Mouse (Mus musculus): ENCODE data around the gene Kazn. TPM values are rescaled to one million over a fixed set of nuclear protein-coding genes. Genes with fewer than 3 reads are reported as not detected.

Kazn gene
- polyA plus RNA-seq, 1 experiment from 2014 or later: 29.3 TPM

DNA sequence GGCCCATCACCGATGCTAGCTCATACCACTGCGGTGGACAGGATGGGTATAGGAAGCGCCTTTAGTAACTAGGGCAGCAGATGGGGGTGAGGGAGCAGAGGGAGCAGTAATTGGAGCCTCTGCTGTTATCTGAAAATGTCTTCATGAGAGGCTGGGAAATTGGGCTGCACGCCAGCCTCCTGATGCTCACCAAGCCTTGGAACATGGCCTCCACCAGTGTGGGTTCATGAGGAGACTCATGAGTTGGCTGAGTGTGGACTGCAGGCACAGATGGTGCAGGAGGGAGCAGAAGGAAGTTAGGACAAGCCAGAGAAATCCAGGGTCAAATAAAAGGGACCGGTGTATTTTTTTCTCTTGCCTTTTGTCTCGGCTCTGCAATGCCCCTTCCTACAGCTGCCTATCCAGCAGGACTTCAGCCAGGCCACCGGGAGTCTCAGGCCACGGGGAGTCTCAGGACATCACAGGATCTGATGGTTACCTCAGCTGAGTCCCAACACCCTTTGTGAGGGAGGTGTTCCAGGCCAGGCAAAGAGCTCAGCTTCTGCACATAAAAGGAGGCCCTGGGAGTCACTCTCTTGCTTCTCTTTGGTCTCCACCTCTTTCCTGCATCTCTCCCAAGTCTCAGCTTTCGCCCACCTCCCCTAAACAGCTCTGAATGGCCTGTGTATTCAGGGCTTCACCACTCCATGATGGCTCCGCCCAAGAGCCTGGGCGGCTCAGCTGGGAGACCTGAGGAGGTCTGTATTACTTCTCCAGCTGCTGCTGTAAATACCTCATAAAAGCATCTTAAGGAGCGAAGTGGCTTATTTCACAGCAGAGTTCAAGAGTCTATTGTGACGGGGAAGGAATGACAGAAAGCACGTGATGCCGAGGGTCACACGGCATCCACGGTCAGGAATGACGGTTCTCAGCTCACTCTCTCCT is 178.5 kb downstream of the Kazn start:
- Histone ChIP-seq H3K27me3 (ENCODE audit: control insufficient read depth, insufficient read depth, low read depth, low read length) (no peaks in the 10 kb centered on the region), H3K9ac (ENCODE audit: low read depth, low read length) (no peak overlapping the region), H3K36me3 (ENCODE audit: control insufficient read depth, insufficient read depth, low read length) (no peaks in the 10 kb centered on the region), H3K4me3 (ENCODE audit: low read depth, low read length) (no peak overlapping the region), H3K4me2 (ENCODE audit: low read length) (no peak overlapping the region), H3K27ac (ENCODE audit: low read length) (no peak overlapping the region), H3K4me1 (ENCODE audit: control insufficient read depth, insufficient read depth, low read length) (no peaks in the 10 kb centered on the region), H3K9me3 (replicated peaks; ENCODE audit: control insufficient read depth, low read length, poor library complexity, severe bottlenecking) (no peaks in the 10 kb centered on the region)
- ATAC-seq: no peak
- WGBS: 59% methylated on average over 18 of the region's 18 CpGs

DNA sequence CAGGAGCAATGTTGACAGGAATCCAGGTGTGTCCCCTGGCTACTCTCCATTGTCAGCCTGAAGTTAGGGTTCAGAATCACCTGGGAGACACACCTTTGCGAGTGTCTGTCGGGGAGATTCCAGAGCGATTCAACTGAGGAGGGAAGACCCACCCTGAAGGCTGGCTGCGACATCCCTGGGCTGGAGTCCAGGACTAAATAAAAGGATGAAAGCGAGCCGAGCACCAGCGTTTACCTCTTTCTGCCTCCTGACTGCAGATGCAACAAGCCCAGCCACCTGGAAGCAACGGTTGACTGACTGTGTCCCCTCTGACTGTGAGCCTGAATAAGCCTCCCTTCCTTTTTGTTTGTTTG is 179.4 kb downstream of the Kazn start:
- Histone ChIP-seq H3K4me1 (ENCODE audit: control insufficient read depth, insufficient read depth, low read length) (no peaks in the 10 kb centered on the region), H3K4me3 (ENCODE audit: low read depth, low read length) (no peak overlapping the region), H3K27ac (ENCODE audit: low read length) (no peak overlapping the region), H3K9me3 (replicated peaks; ENCODE audit: control insufficient read depth, low read length, poor library complexity, severe bottlenecking) (no peaks in the 10 kb centered on the region), H3K9ac (ENCODE audit: low read depth, low read length) (no peak overlapping the region), H3K4me2 (ENCODE audit: low read length) (no peak overlapping the region), H3K36me3 (ENCODE audit: control insufficient read depth, insufficient read depth, low read length) (no peaks in the 10 kb centered on the region), H3K27me3 (ENCODE audit: control insufficient read depth, insufficient read depth, low read depth, low read length) (no peaks in the 10 kb centered on the region)
- no peak for ATAC-seq
- WGBS: 82% methylated on average over 8 of the region's 8 CpGs

DNA sequence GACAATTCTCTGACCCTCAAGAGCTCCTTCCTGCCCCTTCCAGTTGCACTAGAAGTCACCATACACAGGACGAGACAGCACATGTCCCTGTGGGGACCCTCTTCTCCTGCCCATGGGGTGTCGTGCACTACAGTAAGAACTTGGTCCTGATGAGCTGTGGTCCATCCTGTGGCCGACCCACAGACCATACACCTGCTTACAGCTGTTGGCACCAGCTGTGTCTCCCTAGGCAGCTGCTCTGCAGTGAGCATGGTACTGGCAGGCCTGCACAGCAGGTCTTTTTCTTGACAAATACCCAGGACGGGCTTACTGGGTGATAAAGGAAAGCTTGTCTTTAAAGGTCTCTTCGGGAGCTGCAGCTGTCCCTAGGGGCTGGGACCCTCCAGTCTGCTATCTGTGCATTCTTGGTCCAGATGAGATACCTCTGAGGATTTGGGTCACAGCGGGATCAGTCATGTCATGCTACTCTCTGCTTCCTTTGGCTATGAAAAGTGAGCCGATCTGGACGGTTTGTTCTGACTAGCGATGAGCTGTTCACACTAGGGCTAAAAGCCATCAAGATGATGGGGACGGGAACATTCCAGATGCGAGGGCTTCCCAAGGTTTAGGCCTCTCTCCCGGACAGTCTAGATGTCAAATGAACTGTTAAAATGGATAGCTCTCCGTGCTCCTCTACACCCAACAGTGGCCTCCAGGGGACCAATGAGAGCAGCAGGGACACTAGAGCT is 179.9 kb downstream of the Kazn start:
- Histone ChIP-seq H3K9me3 (replicated peaks; ENCODE audit: control insufficient read depth, low read length, poor library complexity, severe bottlenecking) (no peaks in the 10 kb centered on the region), H3K4me3 (ENCODE audit: low read depth, low read length) (no peak overlapping the region), H3K27ac (ENCODE audit: low read length) (no peak overlapping the region), H3K4me2 (ENCODE audit: low read length) (no peak overlapping the region), H3K9ac (ENCODE audit: low read depth, low read length) (no peak overlapping the region), H3K36me3 (ENCODE audit: control insufficient read depth, insufficient read depth, low read length) (no peaks in the 10 kb centered on the region), H3K27me3 (ENCODE audit: control insufficient read depth, insufficient read depth, low read depth, low read length) (no peaks in the 10 kb centered on the region), H3K4me1 (ENCODE audit: control insufficient read depth, insufficient read depth, low read length) (no peaks in the 10 kb centered on the region)
- ATAC-seq: no peak
- 73% methylated on average over 13 of the region's 13 CpGs for WGBS

DNA sequence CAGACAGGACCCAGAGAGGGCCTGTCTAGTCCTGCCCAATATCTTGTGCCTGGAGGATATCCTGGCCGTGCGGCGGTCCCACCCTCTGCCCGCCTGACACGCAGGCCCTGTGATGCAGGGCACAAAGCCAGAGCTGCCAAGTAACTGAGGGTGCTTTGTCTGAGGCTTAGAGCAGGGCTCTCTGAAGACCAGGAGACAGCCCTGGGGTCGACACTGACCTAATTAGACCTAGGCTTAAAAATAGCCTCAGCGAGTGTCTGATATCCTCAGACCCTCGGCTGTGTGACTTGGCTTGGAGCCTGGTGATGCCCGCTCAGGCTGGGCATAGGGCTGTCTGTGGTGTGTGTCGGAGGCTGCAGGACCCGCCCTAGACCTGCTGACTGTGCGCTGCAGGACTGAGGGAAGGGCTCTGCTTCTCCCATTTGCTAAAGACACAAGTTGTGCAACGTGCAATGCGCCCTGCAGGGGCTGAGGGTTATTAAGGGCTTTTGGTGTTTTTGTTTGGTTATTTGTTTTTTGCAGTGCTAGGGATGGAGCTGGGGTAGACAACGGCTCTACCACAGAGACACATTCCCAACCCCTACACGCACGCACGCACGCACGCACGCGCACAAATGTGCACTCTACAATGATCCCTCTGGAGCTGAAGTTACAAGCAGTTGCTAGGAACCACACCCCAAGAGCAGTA is 181.5 kb downstream of the Kazn start:
- Histone ChIP-seq H3K27ac (ENCODE audit: low read length) (peak overlapping the region; percentile 32; the same call in 1 of the 2 replicates), H3K4me2 (ENCODE audit: low read length) (no peak overlapping the region), H3K4me1 (ENCODE audit: control insufficient read depth, insufficient read depth, low read length) (no peaks in the 10 kb centered on the region), H3K4me3 (ENCODE audit: low read depth, low read length) (no peak overlapping the region), H3K36me3 (ENCODE audit: control insufficient read depth, insufficient read depth, low read length) (no peaks in the 10 kb centered on the region), H3K9ac (ENCODE audit: low read depth, low read length) (0 out of 2 replicates have a peak overlapping the region, but pooled peaks have one; percentile 3), H3K27me3 (ENCODE audit: control insufficient read depth, insufficient read depth, low read depth, low read length) (no peaks in the 10 kb centered on the region), H3K9me3 (replicated peaks; ENCODE audit: control insufficient read depth, low read length, poor library complexity, severe bottlenecking) (no peaks in the 10 kb centered on the region)
- 73% methylated on average over 22 of the region's 22 CpGs for WGBS
- ATAC-seq: peak; percentile 63; the same call in 1 of the 2 replicates

DNA sequence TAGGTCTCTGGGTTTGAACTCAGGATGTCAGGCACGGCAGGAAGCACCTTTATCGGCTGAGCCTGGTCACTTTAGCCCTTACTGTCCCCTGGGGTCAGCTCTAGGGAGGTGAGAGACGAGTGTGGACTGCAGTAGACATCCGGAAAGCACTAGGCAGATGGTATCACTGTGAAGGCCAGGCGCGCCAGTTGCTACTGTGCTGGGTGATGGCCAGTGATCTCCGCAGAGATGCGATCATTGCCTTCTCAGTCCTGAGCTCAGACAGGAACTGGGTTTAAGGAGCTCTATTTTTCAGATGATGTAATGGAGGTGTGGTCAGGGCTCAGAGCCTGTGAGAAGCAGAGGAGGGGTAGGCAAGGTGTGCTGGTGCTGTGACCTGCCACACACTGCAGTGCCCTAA is 183.6 kb downstream of the Kazn start:
- H3K9ac ChIP-seq (ENCODE audit: low read depth, low read length): no peak overlapping the region
- no peaks in the 10 kb centered on the region for H3K4me1 ChIP-seq (ENCODE audit: control insufficient read depth, insufficient read depth, low read length)
- H3K36me3 ChIP-seq (ENCODE audit: control insufficient read depth, insufficient read depth, low read length): no peaks in the 10 kb centered on the region
- WGBS: 80% methylated on average over 8 of the region's 8 CpGs
- no peak overlapping the region for H3K4me2 ChIP-seq (ENCODE audit: low read length)
- H3K27ac ChIP-seq (ENCODE audit: low read length): no peak overlapping the region
- no peak for ATAC-seq
- H3K27me3 ChIP-seq (ENCODE audit: control insufficient read depth, insufficient read depth, low read depth, low read length): no peaks in the 10 kb centered on the region
- H3K4me3 ChIP-seq (ENCODE audit: low read depth, low read length): no peak overlapping the region
- no peaks in the 10 kb centered on the region for H3K9me3 ChIP-seq (replicated peaks; ENCODE audit: control insufficient read depth, low read length, poor library complexity, severe bottlenecking)

DNA sequence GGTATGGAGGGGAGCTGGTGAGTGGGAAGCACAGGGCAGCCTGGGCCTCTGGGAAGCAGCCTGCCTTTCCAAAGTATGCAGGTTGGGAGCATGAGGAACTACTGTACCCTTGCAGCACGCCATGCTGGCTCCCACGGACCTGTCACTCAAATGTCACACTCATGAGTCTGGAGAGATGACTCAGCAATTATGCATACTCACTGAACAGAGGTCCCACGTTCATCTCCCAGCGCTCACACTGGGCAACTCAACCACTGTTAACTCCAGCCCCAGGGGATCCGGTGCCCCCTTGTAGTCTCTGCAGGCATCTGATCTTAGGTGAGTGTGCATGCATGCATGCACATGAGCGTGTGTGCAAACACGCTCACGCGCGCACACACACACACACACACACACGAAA is 184.6 kb downstream of the Kazn start:
- Histone ChIP-seq H3K27me3 (ENCODE audit: control insufficient read depth, insufficient read depth, low read depth, low read length) (no peaks in the 10 kb centered on the region), H3K9me3 (replicated peaks; ENCODE audit: control insufficient read depth, low read length, poor library complexity, severe bottlenecking) (no peaks in the 10 kb centered on the region), H3K4me3 (ENCODE audit: low read depth, low read length) (no peak overlapping the region), H3K4me2 (ENCODE audit: low read length) (no peak overlapping the region), H3K4me1 (ENCODE audit: control insufficient read depth, insufficient read depth, low read length) (no peaks in the 10 kb centered on the region), H3K27ac (ENCODE audit: low read length) (no peak overlapping the region), H3K36me3 (ENCODE audit: control insufficient read depth, insufficient read depth, low read length) (no peaks in the 10 kb centered on the region), H3K9ac (ENCODE audit: low read depth, low read length) (no peak overlapping the region)
- ATAC-seq: no peak
- 83% methylated on average over 11 of the region's 11 CpGs for WGBS

DNA sequence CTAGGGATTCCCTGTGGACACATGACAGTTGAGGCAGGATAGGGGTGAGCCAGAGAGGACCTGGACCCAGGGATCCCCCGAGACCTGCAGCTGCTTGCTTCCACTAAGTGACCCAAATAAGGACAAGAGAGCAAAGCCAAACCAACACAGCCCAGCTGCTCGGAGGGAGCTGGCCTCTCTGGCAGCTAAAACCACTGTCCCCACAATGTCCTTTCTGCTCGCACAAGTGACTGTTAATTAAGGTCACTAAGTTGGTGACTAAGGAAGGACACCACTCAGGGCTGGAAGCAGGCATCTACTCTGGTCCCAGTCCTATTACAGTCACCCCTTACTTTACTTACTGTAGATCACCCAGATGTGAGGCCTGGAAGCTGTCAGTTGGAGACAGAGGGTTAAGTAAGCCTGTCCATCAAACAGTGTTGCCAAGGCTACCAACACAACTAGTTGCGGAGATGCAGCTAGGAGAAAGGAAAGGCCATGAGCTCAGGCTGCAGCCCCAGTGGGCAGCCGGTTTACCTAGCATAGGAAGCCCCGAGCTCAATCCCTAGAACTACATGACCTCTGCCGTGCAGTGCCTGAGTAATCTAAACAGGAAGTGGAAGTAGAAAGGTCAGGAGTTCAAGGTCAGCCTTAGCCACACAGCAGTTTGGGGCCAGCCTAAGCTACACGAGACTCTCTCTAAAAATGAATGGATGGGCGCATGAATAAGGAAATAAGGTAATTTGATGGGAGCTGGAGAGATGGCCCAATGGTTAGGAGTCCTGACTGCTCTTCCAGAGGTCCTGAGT is 185.3 kb downstream of the Kazn start:
- Histone ChIP-seq H3K27me3 (ENCODE audit: control insufficient read depth, insufficient read depth, low read depth, low read length) (no peaks in the 10 kb centered on the region), H3K9ac (ENCODE audit: low read depth, low read length) (no peak overlapping the region), H3K9me3 (replicated peaks; ENCODE audit: control insufficient read depth, low read length, poor library complexity, severe bottlenecking) (no peaks in the 10 kb centered on the region), H3K36me3 (ENCODE audit: control insufficient read depth, insufficient read depth, low read length) (no peaks in the 10 kb centered on the region), H3K27ac (ENCODE audit: low read length) (no peak overlapping the region), H3K4me1 (ENCODE audit: control insufficient read depth, insufficient read depth, low read length) (no peaks in the 10 kb centered on the region), H3K4me2 (ENCODE audit: low read length) (no peak overlapping the region), H3K4me3 (ENCODE audit: low read depth, low read length) (no peak overlapping the region)
- WGBS: 49% methylated on average over 9 of the region's 9 CpGs
- ATAC-seq: no peak

DNA sequence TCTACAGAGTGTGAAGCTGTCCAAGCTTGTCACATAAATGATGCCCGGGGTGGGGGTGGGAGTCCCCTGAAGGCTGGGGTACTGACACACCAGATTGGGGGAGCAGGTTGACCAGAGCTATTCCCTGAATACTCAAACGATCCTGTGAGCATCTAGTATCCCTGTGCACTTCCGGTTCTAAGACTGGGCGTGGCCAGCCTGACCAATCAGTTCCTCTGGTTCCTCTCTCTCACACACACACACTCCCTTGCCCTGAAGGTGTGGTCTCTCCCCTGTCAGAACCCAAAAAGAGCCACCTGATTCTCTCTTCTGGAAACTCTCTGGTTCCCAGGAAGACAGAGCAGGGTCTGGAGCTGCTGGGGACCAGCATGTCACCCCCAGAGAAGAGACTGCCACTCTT is 185.9 kb downstream of the Kazn start:
- Histone ChIP-seq H3K4me3 (ENCODE audit: low read depth, low read length) (no peak overlapping the region), H3K27me3 (ENCODE audit: control insufficient read depth, insufficient read depth, low read depth, low read length) (no peaks in the 10 kb centered on the region), H3K9ac (ENCODE audit: low read depth, low read length) (no peak overlapping the region), H3K36me3 (ENCODE audit: control insufficient read depth, insufficient read depth, low read length) (no peaks in the 10 kb centered on the region), H3K27ac (ENCODE audit: low read length) (no peak overlapping the region), H3K4me1 (ENCODE audit: control insufficient read depth, insufficient read depth, low read length) (no peaks in the 10 kb centered on the region), H3K9me3 (replicated peaks; ENCODE audit: control insufficient read depth, low read length, poor library complexity, severe bottlenecking) (no peaks in the 10 kb centered on the region), H3K4me2 (ENCODE audit: low read length) (no peak overlapping the region)
- 66% methylated on average over 4 of the region's 4 CpGs for WGBS
- ATAC-seq: no peak

All from midbrain, embryonic 16.5 days (tissue).